Mouse (Mus musculus) effector memory CD4-positive, alpha-beta T cell, adult 5 months (primary cell): ENCODE data around the gene Fbxw14. TPM values are rescaled to one million over a fixed set of nuclear protein-coding genes. Genes with fewer than 3 reads are reported as not detected.

ENCODE experiments used
- polyA plus RNA-seq: library from polyadenylated mRNA; unstranded; fragments of 100-300 nt; shearing (Covaris generic); gene quantifications from one replicate; pipeline ENCODE4 v1.2.1, GENCODE M21; 2017

Gene Fbxw14
- polyA plus RNA-seq = not detected

DNA sequence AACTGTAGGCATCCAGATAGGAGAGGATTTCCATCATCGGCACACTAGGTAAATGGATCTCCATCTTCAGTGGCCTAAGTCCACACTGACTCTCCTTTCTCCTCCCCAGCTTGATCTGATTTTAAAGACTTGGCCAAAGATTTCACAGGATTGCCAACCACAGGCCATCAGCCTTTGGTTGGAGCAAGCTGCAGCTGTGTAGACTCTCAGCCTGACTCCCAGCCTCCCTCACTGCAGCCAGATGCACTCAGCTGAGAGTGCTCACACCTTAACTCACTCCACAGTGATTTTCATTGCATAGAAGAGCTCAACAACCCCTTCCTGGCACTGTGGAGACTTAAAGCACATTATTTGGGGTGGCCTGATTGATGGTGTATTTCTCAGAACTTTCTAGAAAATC is at the start of gene Fbxw14:
Fbxw14 (minus strand) TSS at position 101 of the 400 bp plus-strand sequence.

DNA sequence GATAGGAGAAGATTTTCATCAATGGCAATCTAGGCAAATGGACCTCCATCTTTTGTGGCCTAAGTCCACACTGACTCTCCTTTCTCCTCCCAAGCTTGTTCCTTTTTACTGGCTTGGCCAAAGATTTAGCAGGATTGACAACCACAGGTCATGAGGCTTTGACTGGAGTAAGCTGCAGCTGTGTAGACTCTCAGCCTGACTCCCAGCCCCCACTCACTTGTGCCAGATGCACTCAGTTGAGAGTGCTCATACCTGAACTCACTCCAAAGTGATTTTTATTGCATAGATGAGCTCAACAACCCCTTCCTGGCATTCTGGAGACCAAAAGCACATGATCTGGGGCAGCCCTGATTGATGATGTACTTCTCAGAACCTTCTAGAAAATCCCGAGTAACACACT is 52.8 kb downstream of the Fbxw14 start, which contains the start of gene Fbxw20:
Fbxw20 (minus strand) TSS at position 101 of the 400 bp plus-strand sequence.

Other genes starting within 250 kb of the Fbxw14 start
- 2,686 TPM for gene Shisa5, start 249.1 kb downstream of the Fbxw14 start, polyA plus RNA-seq
- 73.3 TPM for gene Trex1, start 227.9 kb downstream of the Fbxw14 start, polyA plus RNA-seq
- 16.1 TPM for gene Atrip, start 213.6 kb downstream of the Fbxw14 start, polyA plus RNA-seq
- gene Ccdc51, start 205.2 kb downstream of the Fbxw14 start, polyA plus RNA-seq = 6.9 TPM
- gene Tma7, start 205.1 kb downstream of the Fbxw14 start, polyA plus RNA-seq = 417 TPM
- 1.7 TPM for gene Plxnb1, start 192.3 kb downstream of the Fbxw14 start, polyA plus RNA-seq
- gene Fbxw21, start 125.6 kb downstream of the Fbxw14 start, polyA plus RNA-seq = 0.49 TPM
- gene Fbxw13, start 91.7 kb downstream of the Fbxw14 start, polyA plus RNA-seq = not detected
- gene Fbxw20, start 52.9 kb downstream of the Fbxw14 start, polyA plus RNA-seq = not detected
- not detected for gene Fbxw28, start 52.0 kb upstream of the Fbxw14 start, polyA plus RNA-seq
- not detected for gene Fbxw22, start 116.6 kb upstream of the Fbxw14 start, polyA plus RNA-seq
- not detected for gene Fbxw16, start 161.5 kb upstream of the Fbxw14 start, polyA plus RNA-seq
- gene Fbxw19, start 208.2 kb upstream of the Fbxw14 start, polyA plus RNA-seq = not detected